Mouse (Mus musculus): ENCODE results near the gene Adamtsl4.

Adamtsl4 gene

DNA sequence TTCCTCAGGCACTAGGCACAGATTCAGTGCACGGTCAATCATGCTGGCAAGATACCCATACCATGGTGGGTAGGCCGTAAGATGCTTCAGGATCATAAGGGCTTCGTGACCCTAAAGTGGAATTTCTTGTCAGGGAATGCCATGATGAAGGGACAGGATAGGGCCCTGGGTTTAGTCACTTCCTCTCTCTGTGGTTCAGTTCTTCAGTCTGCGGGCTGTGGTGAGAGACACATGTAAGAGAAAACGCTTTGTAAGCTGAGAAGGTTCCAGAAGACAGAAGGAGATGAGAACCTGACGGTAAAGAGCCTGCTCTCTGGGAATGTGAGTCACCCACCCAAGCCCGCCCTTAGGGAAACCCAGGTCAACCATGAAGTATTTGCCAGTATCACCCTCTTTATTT is 19.8 kb upstream of the Adamtsl4 start:
- TF ChIP-seq GATA4 (IDR thresholded peaks at IDR 0.05; ENCODE audit: insufficient replicate concordance, low read length) = no peak

DNA sequence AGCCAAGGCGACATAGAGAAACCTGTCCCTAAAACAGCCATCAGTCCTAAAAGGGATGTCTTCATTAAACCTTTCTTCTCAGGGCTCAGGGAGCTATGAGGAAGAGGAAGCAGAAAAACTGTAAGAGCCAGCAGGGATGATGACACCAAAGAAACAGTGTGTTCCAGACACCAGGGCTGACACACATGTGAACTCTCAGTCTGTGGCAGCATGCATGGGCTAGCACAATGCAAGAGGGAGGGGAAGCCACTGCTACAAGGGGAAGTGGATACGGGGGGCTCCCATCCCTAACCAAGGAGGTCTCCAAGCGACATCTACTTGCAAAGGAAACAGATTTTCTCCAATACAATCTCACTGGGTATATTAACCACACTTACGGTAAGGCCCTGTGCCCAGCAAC is 18.6 kb upstream of the Adamtsl4 start:
- no peak for TF ChIP-seq GATA4 (IDR thresholded peaks at IDR 0.05; ENCODE audit: insufficient replicate concordance, low read length)

DNA sequence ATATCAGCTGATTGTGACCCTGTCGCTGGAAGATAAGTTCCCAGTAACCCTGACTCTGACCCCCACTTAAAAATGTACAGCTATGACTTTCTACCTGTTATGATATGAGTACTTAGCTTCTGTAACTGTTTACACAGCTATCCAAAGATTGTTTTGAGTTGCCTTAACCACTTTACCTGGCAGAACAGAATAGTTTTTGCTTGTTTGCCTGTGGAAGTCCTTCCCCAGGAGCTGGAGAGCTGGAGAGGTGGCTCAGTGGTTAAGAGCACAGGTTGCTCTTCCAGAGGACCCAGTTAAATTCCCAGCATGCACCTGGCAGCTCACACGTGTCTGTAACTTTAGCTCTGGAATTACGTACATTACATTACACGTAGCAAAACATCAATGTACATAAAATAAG is 16.9 kb upstream of the Adamtsl4 start:
- TF ChIP-seq GATA4 (IDR thresholded peaks at IDR 0.05; ENCODE audit: insufficient replicate concordance, low read length) = no peak

DNA sequence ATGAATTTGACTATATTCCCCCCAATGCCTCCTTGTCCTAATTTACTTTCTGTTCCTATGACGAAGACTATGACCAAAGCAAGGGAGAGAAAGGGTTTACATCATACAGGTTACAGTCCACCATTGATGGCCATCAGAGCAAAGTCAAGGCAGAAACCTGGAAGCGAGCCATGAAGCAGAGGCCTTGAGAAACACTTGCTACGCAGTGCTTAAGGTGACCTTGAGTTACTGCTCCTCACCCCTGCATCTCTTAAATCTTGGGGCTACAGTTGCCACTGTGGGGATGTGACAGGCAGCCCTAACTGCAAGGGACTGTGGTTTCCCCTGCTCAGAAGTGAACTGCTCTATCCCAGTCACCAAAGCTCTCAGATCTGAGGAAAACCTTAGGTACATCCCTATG is 15.6 kb upstream of the Adamtsl4 start:
- no peak for TF ChIP-seq GATA4 (IDR thresholded peaks at IDR 0.05; ENCODE audit: insufficient replicate concordance, low read length)

DNA sequence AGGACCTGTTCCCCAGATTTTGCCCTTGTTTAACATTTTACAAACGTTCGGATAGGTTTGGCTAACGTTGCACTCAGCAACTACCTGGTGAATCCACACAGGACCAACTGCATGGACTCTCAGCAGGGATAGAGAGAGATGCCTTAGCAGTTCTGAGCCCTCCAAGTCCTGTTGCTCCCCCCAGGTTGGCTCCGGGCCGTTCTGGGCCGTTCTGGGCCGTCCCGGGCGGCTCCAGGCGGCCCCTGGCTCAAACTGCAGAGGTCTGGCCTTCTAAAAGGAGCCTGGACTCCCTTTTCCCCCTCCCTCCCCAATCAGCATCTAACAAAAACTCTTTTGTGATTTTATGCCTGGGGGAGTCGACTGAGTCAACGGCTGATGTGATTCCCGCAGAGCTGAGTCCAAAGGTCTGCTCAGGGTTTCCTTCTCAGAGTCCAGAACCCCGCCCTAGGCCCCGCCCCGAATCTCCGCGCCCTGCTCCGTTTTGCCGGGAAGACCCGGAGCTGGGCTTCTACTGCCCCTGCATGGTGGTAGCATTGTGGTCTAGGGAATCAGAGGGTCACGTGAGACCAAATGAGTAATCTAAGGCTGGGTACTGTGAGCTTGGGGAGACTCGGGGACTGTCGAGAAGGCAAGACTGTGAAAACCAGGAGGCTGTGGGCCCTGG is 14.3 kb upstream of the Adamtsl4 start:
- TF ChIP-seq GATA4 (IDR thresholded peaks at IDR 0.05; ENCODE audit: insufficient replicate concordance, low read length) = no peak

DNA sequence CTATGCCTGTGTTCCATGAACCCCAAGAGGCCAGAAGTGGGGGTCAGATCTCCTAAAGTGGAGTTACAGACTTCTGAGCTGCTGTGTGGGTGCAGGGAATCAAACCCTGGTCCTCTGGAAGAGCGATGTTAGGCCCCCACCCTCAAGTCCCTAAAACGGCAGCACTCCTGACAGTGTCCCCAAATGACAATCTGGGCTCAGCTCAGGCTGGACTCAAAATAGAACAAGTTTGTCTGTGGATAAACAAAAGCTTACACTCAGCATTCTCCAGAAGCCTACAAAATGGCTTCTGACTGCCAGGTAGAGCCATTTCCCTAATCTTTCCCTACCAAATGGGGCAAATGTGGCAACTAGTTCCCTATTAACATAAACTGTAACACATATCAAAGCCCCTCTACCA is 13.4 kb upstream of the Adamtsl4 start:
- no peak for TF ChIP-seq GATA4 (IDR thresholded peaks at IDR 0.05; ENCODE audit: insufficient replicate concordance, low read length)

DNA sequence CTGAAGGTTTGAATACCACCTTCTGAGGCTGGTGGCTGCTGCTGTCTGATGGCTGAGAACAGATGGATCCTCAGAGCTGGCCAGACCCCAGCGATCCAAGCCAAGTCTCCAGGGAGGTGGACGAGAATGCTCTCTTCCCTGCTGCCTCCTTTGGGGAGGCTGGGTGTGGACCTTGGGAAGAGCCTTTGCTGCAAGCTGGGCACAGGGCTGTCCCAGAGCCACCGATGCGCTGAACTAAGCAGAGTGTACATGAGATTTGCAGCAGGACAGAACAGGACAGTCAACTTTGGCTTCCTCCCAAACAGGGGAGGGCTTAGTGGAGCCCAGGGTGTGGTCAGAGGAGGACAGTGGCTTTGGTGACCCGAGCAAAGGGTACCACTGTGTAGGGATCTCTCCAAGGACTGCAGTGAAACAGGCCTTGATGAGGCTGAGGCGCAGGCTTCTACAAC is 12.5 kb upstream of the Adamtsl4 start:
- TF ChIP-seq GATA4 (IDR thresholded peaks at IDR 0.05; ENCODE audit: insufficient replicate concordance, low read length) = no peak

DNA sequence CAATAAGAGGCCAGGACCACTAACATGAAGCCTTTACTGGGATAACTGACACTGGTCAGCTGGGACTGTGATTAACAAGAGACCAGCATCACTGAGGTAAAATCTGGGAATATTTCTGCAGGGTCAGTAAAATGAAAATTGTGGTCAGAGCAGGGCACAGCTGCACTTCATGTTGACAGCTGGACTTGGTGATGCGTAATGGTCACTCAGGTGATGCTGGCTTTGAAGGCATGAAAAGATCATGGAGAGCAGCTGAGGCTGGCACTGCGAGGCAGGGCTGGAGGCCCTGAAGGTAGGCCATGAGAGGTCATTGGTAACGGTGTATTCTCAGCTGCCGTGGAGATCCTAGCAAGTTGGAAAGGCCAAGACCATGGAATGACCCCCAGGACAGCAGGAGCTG is 10.6 kb upstream of the Adamtsl4 start:
- no peak for TF ChIP-seq GATA4 (IDR thresholded peaks at IDR 0.05; ENCODE audit: insufficient replicate concordance, low read length)

DNA sequence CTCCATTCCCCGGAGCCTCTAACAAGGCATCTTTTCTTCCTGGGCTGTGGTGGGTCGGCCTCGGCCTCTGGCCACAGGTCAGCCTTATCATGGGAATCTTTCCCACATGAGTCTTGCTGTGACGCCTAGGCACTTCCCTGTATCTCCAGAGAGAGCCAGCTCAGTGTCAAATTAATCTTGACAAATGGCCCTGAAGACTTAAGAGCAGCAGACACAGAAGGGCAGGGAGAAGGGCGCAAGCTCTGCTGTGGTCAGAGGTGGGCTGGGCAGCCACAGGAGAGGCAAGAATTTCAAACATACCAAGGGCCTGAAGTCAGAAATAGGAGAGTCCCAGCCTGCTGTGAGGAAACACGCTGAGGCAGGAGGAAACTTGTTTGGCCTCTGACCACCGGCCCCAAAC is 8.6 kb upstream of the Adamtsl4 start:
- TF ChIP-seq GATA4 (IDR thresholded peaks at IDR 0.05; ENCODE audit: insufficient replicate concordance, low read length) = no peak

DNA sequence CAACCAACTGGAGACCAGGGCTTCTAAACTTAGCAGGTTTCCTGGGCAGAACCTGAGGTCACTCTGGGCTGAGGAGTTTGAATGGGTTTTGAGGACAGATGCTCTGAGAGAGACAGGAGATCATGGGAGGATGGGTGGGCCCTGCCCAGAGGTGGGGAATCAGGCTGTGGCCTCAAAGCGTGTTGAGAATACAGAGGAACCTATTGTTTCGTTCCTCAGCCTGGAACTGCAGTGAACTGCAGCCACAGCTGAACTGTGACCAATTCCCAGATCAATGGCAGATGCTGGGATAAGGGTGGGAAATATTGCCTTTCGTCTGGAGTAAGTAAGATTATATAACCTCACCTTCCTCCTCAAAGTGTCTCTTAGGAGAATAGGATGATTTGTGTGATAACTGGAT is 8.1 kb upstream of the Adamtsl4 start:
- no peak for TF ChIP-seq GATA4 (IDR thresholded peaks at IDR 0.05; ENCODE audit: insufficient replicate concordance, low read length)

DNA sequence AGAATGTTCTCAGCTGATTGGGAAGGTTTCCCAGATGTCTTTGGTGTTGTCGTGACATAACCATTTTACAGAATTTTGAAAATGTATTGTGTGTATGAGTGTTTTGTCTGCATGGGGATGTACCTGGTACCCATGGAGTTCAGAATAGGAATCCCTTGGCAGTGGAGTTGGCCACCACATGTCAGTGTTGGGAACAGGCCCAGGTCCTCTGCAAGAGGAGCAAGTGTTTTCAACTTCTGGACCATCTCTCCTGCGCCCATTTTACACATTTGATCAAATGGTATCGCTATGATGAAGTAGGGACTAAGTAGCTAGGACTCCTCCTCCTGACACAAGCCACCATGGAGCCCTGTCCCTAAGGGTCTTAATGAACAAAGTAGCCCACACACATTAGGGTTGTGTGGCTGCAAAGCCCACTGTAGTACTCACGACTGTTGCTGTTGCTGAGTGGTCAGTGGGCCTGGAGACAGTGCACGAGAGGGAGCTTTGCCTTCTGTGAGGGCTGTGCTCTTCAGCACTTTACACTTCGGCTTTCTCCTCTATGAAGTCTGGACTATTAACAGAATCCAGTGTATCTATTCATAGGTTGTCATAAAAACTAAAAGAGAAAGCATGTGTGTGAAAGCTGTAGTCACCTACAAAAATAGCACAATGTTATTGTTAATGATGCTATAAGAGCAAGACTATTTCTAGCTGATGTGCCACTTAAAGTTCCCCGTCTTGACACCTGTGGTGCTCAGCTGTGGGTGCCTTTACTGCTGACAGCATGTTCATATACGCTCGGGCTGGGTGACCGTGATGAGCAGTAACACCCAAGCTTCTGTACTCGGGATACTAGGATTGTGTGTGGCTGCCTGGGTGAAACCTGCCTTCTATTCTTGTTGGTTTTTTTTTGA is 7.3 kb upstream of the Adamtsl4 start:
- TF ChIP-seq GATA4 (IDR thresholded peaks at IDR 0.05; ENCODE audit: insufficient replicate concordance, low read length) = no peak

DNA sequence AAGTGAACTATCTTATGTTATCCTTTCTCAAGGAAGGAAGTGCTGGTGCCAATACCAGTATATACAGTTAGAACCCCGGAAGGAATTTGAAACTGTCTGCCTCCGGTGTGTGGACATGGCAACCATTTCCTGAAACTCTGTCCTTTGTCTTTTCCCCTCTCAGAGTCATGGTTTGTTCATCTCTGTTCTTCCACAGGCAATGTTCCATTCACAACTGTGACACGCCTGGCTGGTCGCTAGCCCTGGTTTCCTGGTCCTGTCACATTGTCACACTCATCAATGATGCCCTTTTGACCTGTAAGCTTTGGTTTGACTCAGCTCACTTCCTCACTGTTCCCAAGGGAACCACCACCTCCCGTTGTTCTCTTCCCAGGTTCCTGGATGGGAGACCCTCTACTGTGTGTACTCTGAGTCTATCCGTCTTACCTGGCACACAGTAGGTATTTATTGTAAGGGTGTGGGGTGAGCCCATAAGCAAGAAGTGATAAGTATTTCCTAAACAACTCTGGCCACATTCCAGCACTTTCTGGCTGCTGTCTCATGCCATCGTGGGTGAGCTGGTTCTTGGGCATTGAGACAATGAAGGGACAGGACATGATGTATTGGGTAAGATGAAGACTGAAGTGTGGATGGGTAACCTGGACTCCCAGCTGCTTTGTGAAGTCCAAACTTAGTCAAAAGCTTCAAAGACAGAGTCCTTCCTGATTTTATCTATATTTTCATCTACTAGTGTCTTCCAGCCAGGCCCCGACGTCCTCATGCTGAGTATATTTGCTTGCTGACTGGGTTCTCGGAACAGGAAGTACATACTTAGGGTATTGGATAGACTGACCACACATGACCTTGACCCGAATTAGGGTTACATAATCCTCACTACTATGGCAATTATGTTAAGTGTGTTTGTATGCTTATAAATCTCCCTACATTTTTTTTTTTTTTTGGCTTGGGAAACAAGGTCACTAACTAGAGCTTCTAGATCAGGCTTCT is 6.4 kb upstream of the Adamtsl4 start:
- no peak for TF ChIP-seq GATA4 (IDR thresholded peaks at IDR 0.05; ENCODE audit: insufficient replicate concordance, low read length)

DNA sequence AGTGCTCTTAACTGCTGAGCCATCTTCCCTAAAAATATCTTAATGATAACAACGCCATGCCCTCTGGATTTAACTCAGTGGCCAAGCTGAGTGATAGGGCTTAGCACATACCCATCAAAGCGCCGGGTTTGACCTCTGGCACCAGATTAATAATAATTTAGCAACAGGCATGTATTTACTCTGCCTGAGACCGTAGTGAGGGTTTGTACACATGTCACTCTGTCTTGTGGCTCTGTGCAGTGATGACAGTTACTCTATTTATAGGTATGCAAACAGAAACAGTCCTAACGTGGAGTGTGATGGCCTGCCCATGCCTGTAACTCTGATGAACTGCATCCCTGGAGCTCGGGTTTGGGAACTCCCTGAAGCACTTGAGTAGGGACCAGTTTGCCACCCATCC is 5.0 kb upstream of the Adamtsl4 start:
- TF ChIP-seq GATA4 (IDR thresholded peaks at IDR 0.05; ENCODE audit: insufficient replicate concordance, low read length) = peak; percentile 66; the same call in 1 of the 2 replicates

DNA sequence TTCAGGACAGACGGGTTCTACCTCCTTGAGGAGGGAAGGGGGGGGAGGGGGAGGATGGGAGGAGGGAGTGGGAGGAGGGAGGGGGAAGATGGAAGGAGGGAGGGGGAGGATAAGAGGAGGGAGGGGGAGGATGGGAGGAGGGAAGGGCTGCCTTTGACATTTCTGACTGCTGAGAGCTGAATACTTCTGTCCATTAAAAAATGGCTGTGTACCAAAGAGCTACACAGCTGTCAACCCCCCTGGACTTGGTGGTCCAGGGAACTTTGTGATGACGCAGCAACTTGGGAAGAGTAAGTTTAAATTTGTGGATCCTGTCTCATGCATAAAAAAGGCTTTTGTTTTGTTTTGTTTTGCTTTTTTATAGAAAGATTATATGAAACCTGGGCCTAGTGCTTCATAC is 2.2 kb upstream of the Adamtsl4 start:
- TF ChIP-seq GATA4 (IDR thresholded peaks at IDR 0.05; ENCODE audit: insufficient replicate concordance, low read length) = no peak
